Mouse (Mus musculus) testis, postnatal 10 days (tissue): ENCODE measurements at regions not wholly inside any gene's neighbourhood (a gene's known extent, or its start where the extent isn't known, plus 50 kb on each side); places are given as distances from the start of the nearest gene placed in this dataset.

ENCODE experiments used
- DNase-seq: peaks from one replicate; pipeline ENCODE4 v3.0.0; 2021; ENCODE audit warnings: low spot score

- no peak for DNase-seq
Observed at GRCm38 (mm10) chr3:147180711-147181110, 328.5 kb downstream of the Ttll7 start.

- no peak for DNase-seq
Observed at GRCm38 (mm10) chr3:147181501-147182365, 329.6 kb downstream of the Ttll7 start.

- no peak for DNase-seq
Observed at GRCm38 (mm10) chr3:147182366-147182875, 330.3 kb downstream of the Ttll7 start.

- no peak for DNase-seq
Observed at GRCm38 (mm10) chr3:147183656-147184290, 331.6 kb downstream of the Ttll7 start.

- DNase-seq, result no peak
Observed at GRCm38 (mm10) chr3:147189737-147190136, 337.6 kb downstream of the Ttll7 start.

- DNase-seq, result no peak
Observed at GRCm38 (mm10) chr3:147196626-147197025, 344.5 kb downstream of the Ttll7 start.

GRCm38 (mm10) chr3:147197215-147197614, 345.0 kb downstream of the Ttll7 start:
- DNase-seq, result no peak

- DNase-seq, result no peak
Observed at GRCm38 (mm10) chr3:147211127-147211940, 359.2 kb downstream of the Ttll7 start.

GRCm38 (mm10) chr3:147228663-147229062, 376.5 kb downstream of the Ttll7 start:
- DNase-seq, result no peak

GRCm38 (mm10) chr3:147230594-147230993, 378.4 kb downstream of the Ttll7 start:
- no peak for DNase-seq

GRCm38 (mm10) chr3:147238398-147238797, 386.2 kb downstream of the Ttll7 start:
- DNase-seq, result no peak

GRCm38 (mm10) chr3:147240651-147241050, 388.5 kb downstream of the Ttll7 start:
- no peak for DNase-seq

- no peak for DNase-seq
Observed at GRCm38 (mm10) chr3:147244911-147245430, 392.8 kb downstream of the Ttll7 start.

- DNase-seq, result no peak
Observed at GRCm38 (mm10) chr3:147246141-147246540, 394.0 kb downstream of the Ttll7 start.

GRCm38 (mm10) chr3:147249466-147249865, 397.3 kb downstream of the Ttll7 start:
- DNase-seq, result no peak

GRCm38 (mm10) chr3:147249906-147250305, 397.7 kb downstream of the Ttll7 start:
- no peak for DNase-seq

GRCm38 (mm10) chr3:147252226-147252788, 400.1 kb downstream of the Ttll7 start:
- no peak for DNase-seq

GRCm38 (mm10) chr3:147252812-147253211, 400.6 kb downstream of the Ttll7 start:
- DNase-seq, result no peak

GRCm38 (mm10) chr3:147254454-147254853, 402.3 kb downstream of the Ttll7 start:
- no peak for DNase-seq

- no peak for DNase-seq
Observed at GRCm38 (mm10) chr3:147260958-147261595, 408.9 kb downstream of the Ttll7 start.

- no peak for DNase-seq
Observed at GRCm38 (mm10) chr3:147266556-147266955, 414.4 kb downstream of the Ttll7 start.
